Mouse (Mus musculus) heart, embryonic 11.5 days (tissue): ENCODE measurements around the gene Gm48551. TPM values are rescaled to one million over a fixed set of nuclear protein-coding genes. Genes with fewer than 3 reads are reported as not detected.

Experiments
- ATAC-seq: fragments of 200-750 bp; cut with Nextera tagmentation; replicated peaks from 2 replicates; pipeline ENCODE4 v1.8.0; 2017; ENCODE audit warnings: moderate library complexity; ENCODE audit not compliant: insufficient number of reproducible peaks, low FRiP score, low TSS enrichment
- H3K27ac ChIP-seq: fragments of 300-500 bp; sonication (generic); 2 replicates; pipeline ENCODE4 v1.5.1; 2014; ENCODE audit warnings: mild to moderate bottlenecking, low read depth, low read length
- H3K27me3 ChIP-seq: fragments of 300-500 bp; sonication (generic); 2 replicates; pipeline ENCODE4 v1.6.1; 2014; ENCODE audit warnings: mild to moderate bottlenecking, low read length, mixed read lengths; ENCODE audit not compliant: control insufficient read depth, insufficient read depth
- H3K36me3 ChIP-seq: fragments of 300-500 bp; sonication (generic); 2 replicates; pipeline ENCODE4 v1.6.1; 2014; ENCODE audit warnings: mild to moderate bottlenecking, low read length, moderate library complexity, mixed read lengths; ENCODE audit not compliant: control insufficient read depth, insufficient read depth
- H3K4me1 ChIP-seq: fragments of 300-500 bp; sonication (generic); 2 replicates; pipeline ENCODE4 v1.6.1; 2014; ENCODE audit warnings: low read length; ENCODE audit not compliant: control insufficient read depth, insufficient read depth
- H3K4me2 ChIP-seq: fragments of 300-500 bp; sonication (generic); 2 replicates; pipeline ENCODE4 v1.6.1; 2014; ENCODE audit warnings: mild to moderate bottlenecking, moderate library complexity
- H3K4me3 ChIP-seq: fragments of 300-500 bp; sonication (generic); 2 replicates; pipeline ENCODE4 v1.5.1; 2014; ENCODE audit warnings: low read depth, low read length
- H3K9ac ChIP-seq: fragments of 300-500 bp; sonication (generic); 2 replicates; pipeline ENCODE4 v1.6.1; 2014; ENCODE audit warnings: mild to moderate bottlenecking, low read depth, low read length, moderate library complexity
- H3K9me3 ChIP-seq: fragments of 300-500 bp; sonication (generic); replicated peaks from 2 replicates; pipeline ENCODE4 v1.6.1; 2016; ENCODE audit warnings: low read length; ENCODE audit not compliant: control insufficient read depth
- WGBS: fragments of 180-500 bp; shearing (Covaris S2); extraction: QIAGEN DNeasy Blood & Tissue Kit; methylation state at CpG from one replicate; pipeline ENCODE4 v1.1.7; 2014; ENCODE audit not compliant: insufficient replicate concordance; 5-methylcytosine and 5-hydroxymethylcytosine counted together
- polyA plus RNA-seq: library from polyadenylated mRNA; unstranded; fragments of >200 nt; fragmentation: Nextera tagmentation; extraction: Ambion mirVana; gene quantifications from 2 replicates; pipeline ENCODE4 v1.2.1, GENCODE M21; 2014

Gm48551 gene
- polyA plus RNA-seq, 1 experiment from 2014 or later, result 1.4 TPM

- H3K27ac ChIP-seq, result no peak within 1 kb of the TSS
- no peak for ATAC-seq
- H3K9me3 ChIP-seq, result no peaks in the 10 kb centered on the region
- H3K9ac ChIP-seq, result peak within 1 kb of the TSS; percentile 52
- 80% methylated on average over 5 of the region's 5 CpGs for WGBS
- H3K36me3 ChIP-seq, result peaks cover 23% of the 10 kb centered on the region
- H3K4me1 ChIP-seq, result peaks cover 28% of the 10 kb centered on the region
- H3K4me3 ChIP-seq, result no peak within 1 kb of the TSS
- H3K4me2 ChIP-seq, result no peak within 1 kb of the TSS
- no peaks in the 10 kb centered on the region for H3K27me3 ChIP-seq
These were observed 4.3 kb downstream of the Gm48551 start, which contains the start of gene Gm48552 for GRCm38 (mm10) chr10:81388505-81389055. Gene Gm48552, plus strand, starts transcription at chr10:81389005.

DNA sequence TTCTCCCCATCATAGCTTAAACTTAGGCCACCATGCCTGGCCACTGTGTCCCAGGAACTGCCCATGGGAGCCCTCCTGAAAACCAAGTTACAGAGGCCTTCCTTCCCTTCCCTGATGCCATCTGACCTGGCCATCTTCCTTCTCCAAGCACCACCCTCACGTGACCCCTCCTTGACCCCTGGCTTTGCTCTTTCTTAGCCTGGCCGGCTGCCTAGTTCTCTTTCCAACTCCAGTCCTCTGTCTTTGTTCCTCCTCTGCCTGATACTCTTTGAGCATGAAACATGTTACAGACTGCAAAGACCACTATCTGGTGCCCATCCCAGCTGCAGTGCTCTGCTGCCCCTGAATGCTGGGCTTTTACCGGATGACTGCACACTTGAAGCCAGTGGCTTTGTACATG lies 5.1 kb downstream of the Gm48551 start:
- H3K27ac ChIP-seq, result no peak overlapping the region
- H3K36me3 ChIP-seq, result peaks cover 23% of the 10 kb centered on the region
- peak overlapping the region; percentile 52 for H3K9ac ChIP-seq
- no peaks in the 10 kb centered on the region for H3K9me3 ChIP-seq
- no peak overlapping the region for H3K4me2 ChIP-seq
- peaks cover 34% of the 10 kb centered on the region for H3K4me1 ChIP-seq
- no peak overlapping the region for H3K4me3 ChIP-seq
- no peak for ATAC-seq
- WGBS, result 55% methylated on average over 3 of the region's 3 CpGs
- H3K27me3 ChIP-seq, result no peaks in the 10 kb centered on the region

- no peak overlapping the region for H3K27ac ChIP-seq
- H3K4me1 ChIP-seq, result peaks cover 31% of the 10 kb centered on the region
- peak overlapping the region; percentile 52 for H3K9ac ChIP-seq
- 58% methylated on average over 23 of the region's 23 CpGs for WGBS
- H3K9me3 ChIP-seq, result no peaks in the 10 kb centered on the region
- no peak overlapping the region for H3K4me2 ChIP-seq
- 0 out of 2 replicates have a peak, but pooled peaks have one; percentile 31 for ATAC-seq
- H3K27me3 ChIP-seq, result no peaks in the 10 kb centered on the region
- no peak overlapping the region for H3K4me3 ChIP-seq
- peaks cover 23% of the 10 kb centered on the region for H3K36me3 ChIP-seq
These were observed 5.8 kb downstream of the Gm48551 start for GRCm38 (mm10) chr10:81389801-81390677.

DNA sequence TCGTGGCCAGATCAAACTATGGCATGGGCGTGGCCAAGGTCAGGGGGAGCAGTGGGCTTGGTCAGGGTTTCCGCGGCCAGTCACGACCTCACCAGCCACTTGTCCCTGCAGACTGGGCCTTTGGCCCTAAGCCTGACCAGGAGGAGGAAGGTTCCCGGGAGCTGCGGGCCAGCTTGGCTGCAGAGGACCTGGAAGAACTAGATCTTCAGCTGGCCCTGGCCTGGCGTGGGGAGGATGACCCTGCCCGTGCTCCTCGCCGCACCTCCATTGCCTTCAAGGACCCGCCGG lies 6.4 kb downstream of the Gm48551 start:
- no peak for ATAC-seq
- WGBS, result 80% methylated on average over 13 of the region's 13 CpGs
- H3K27ac ChIP-seq, result no peak overlapping the region
- peaks cover 26% of the 10 kb centered on the region for H3K4me1 ChIP-seq
- no peak overlapping the region for H3K4me3 ChIP-seq
- H3K36me3 ChIP-seq, result peaks cover 23% of the 10 kb centered on the region
- no peaks in the 10 kb centered on the region for H3K27me3 ChIP-seq
- no peaks in the 10 kb centered on the region for H3K9me3 ChIP-seq
- H3K4me2 ChIP-seq, result no peak overlapping the region
- no peak overlapping the region for H3K9ac ChIP-seq

DNA sequence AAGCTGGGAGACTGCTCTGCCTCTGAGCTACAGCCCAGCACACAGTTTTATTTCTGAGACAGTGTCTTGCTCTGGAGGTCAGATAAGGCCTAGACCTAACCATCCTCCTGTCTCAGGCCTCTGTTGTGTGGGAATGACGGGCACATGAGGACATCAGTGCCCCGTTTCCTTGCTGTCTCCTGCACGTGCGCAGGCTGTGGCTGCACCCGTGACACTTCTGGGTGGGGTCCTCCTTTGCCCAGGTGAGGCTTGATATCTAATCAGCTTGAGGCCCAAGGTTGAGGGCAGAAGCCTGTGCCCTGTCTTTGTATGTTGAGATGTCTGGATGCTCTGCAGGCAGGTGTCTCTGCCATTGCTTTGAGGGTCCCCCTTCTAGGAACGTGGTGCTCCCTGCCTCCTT lies 8.0 kb downstream of the Gm48551 start:
- H3K4me1 ChIP-seq, result peaks cover 23% of the 10 kb centered on the region
- H3K4me2 ChIP-seq, result no peak overlapping the region
- 83% methylated on average over 6 of the region's 6 CpGs for WGBS
- no peak overlapping the region for H3K4me3 ChIP-seq
- H3K9me3 ChIP-seq, result no peaks in the 10 kb centered on the region
- H3K27ac ChIP-seq, result no peak overlapping the region
- ATAC-seq, result no peak
- peaks cover 12% of the 10 kb centered on the region for H3K36me3 ChIP-seq
- no peak overlapping the region for H3K9ac ChIP-seq
- H3K27me3 ChIP-seq, result no peaks in the 10 kb centered on the region

DNA sequence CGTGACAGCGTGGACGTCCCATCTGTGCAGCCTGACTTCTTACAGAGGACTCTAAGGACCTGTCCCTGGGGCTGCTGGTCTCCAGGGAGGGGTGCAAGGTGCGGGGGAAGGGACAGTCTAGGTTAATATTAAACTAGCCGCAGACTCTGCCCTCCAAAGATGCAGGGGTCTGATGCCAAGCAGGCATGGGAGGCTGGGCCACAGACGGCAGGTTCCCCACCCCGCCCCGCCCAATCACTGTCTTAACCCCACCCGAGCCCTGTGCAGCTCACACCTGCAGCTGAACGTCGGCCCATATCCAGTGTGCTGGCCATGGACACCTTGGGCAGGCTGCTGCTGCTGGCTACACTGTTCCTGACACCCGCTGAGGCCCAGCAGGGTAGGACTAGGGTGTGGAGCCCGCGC lies 8.5 kb downstream of the Gm48551 start, which contains the start of gene Smim24:
TSS of gene Smim24 (plus strand) at position 271 of the 405 bp plus-strand sequence.
- Histone ChIP-seq H3K4me1 (peaks cover 23% of the 10 kb centered on the region), H3K9me3 (no peaks in the 10 kb centered on the region), H3K36me3 (peaks cover 6% of the 10 kb centered on the region), H3K27ac (peak within 1 kb of the TSS; percentile 62; the same call in 1 of the 2 replicates), H3K9ac (peak within 1 kb of the TSS; percentile 65), H3K27me3 (no peaks in the 10 kb centered on the region), H3K4me2 (peak within 1 kb of the TSS; percentile 66), H3K4me3 (peak within 1 kb of the TSS; percentile 36)
- WGBS, result 55% methylated on average over 14 of the region's 14 CpGs
- ATAC-seq, result no peak

DNA sequence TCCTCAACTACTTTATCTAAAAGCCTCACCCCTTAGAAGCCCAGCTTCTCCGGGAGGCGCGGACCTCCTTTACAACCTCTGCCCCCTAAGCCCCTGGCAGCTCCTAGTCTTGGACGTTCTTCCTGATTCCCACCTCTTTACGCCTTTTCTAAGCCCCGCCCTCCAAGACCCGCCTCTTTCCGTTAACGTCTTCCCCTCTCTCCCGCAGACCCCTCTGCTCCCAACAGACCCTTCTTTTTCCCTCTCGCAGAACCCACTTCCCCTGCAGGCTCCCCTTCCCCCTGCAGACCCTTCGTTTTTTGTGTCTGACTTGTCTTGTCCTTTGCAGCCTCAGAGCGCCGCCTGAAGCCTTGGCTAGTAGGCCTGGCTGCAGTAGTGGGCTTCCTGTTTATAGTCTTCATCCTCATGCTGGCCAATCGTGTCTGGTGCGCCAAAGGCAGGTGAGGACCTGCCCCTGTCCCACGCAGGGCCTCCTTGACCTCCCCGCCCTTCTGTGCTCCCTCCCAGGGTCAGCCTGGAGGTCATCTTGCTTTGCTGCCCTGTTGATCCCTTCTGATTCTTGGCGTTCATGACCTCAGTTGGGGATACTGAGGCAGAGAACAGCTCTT lies 9.3 kb downstream of the Gm48551 start:
- H3K4me2 ChIP-seq, result peak overlapping the region; percentile 66
- H3K36me3 ChIP-seq, result no peaks in the 10 kb centered on the region
- WGBS, result 4% methylated on average over 19 of the region's 19 CpGs
- H3K27me3 ChIP-seq, result no peaks in the 10 kb centered on the region
- H3K27ac ChIP-seq, result peak overlapping the region; percentile 31; the same call in 1 of the 2 replicates
- peak overlapping the region; percentile 36 for H3K4me3 ChIP-seq
- peak overlapping the region; percentile 65 for H3K9ac ChIP-seq
- no peaks in the 10 kb centered on the region for H3K9me3 ChIP-seq
- ATAC-seq, result no peak
- H3K4me1 ChIP-seq, result peaks cover 23% of the 10 kb centered on the region

GRCm38 (mm10) chr10:81395127-81395526 lies 10.9 kb downstream of the Gm48551 start:
- 9% methylated on average over 5 of the region's 5 CpGs for WGBS
- H3K27ac ChIP-seq, result no peak overlapping the region
- H3K4me2 ChIP-seq, result no peak overlapping the region
- H3K27me3 ChIP-seq, result peaks cover 3% of the 10 kb centered on the region
- no peak overlapping the region for H3K9ac ChIP-seq
- peaks cover 5% of the 10 kb centered on the region; the same call in 1 of the 2 replicates for H3K36me3 ChIP-seq
- H3K4me1 ChIP-seq, result peaks cover 17% of the 10 kb centered on the region
- no peaks in the 10 kb centered on the region for H3K9me3 ChIP-seq
- H3K4me3 ChIP-seq, result no peak overlapping the region
- no peak for ATAC-seq
